Mouse (Mus musculus) CH12.LX (cell line): Measurements from ENCODE around the gene Lrrc20. TPM values are rescaled to one million over a fixed set of nuclear protein-coding genes. Genes with fewer than 3 reads are reported as not detected.

Experiments
- DNase-seq: peaks from one replicate; pipeline ENCODE4 v3.0.0-alpha.2; 2013; ENCODE audit errors: extremely low read depth
- H3K27ac ChIP-seq: 2 replicates; pipeline ENCODE4 v1.5.1; 2012; ENCODE audit warnings: low read depth, mild to moderate bottlenecking, control low read depth, moderate library complexity; ENCODE audit not compliant: insufficient read depth
- H3K27me3 ChIP-seq: replicated peaks from 2 replicates; pipeline ENCODE3; 2012; ENCODE audit warnings: inconsistent platforms
- H3K36me3 ChIP-seq, 2 experiments: replicated peaks in 1 of 2; 2 replicates each; pipeline versions ENCODE3 to v1.6.1; 2012; ENCODE audit warnings: inconsistent platforms in 1 of 2, low read length in 1 of 2, mild to moderate bottlenecking in 1 of 2, mixed read lengths in 1 of 2, moderate library complexity in 1 of 2; ENCODE audit not compliant: control insufficient read depth in 1 of 2, insufficient read depth in 1 of 2
- H3K4me1 ChIP-seq, 2 experiments: 2 replicates each; pipeline ENCODE4 v1.6.1; 2012; ENCODE audit warnings: inconsistent platforms in 1 of 2, moderate library complexity in 1 of 2; ENCODE audit not compliant: insufficient read depth in 2 of 2, control insufficient read depth in 1 of 2
- H3K4me2 ChIP-seq: 2 replicates; pipeline ENCODE4 v1.6.1; 2012; ENCODE audit warnings: low read depth, mild to moderate bottlenecking, control low read depth; ENCODE audit not compliant: poor library complexity, insufficient read depth, severe bottlenecking
- H3K4me3 ChIP-seq, 3 experiments: fragments of 150-350 bp in 1 of 3; sonication (generic) in 1 of 3; replicated peaks in 1 of 3; 2 replicates each; pipeline versions ENCODE3 to v1.5.1; 2011 to 2012; ENCODE audit warnings: low read depth in 2 of 3, low read length in 2 of 3, mild to moderate bottlenecking in 2 of 3, moderate library complexity in 2 of 3, control low read depth in 1 of 3, improper control_type of control experiment in 1 of 3, inconsistent platforms in 1 of 3, mixed read lengths in 1 of 3; ENCODE audit not compliant: poor library complexity in 1 of 3
- H3K79me2 ChIP-seq: replicated peaks from 2 replicates; pipeline ENCODE4 v1.6.1; 2012; ENCODE audit warnings: mild to moderate bottlenecking, moderate library complexity; ENCODE audit not compliant: control insufficient read depth, poor library complexity, insufficient read depth, severe bottlenecking; ENCODE audit errors: extremely low read depth
- H3K9ac ChIP-seq: 2 replicates; pipeline ENCODE4 v1.6.1; 2012; ENCODE audit warnings: low read depth, mild to moderate bottlenecking, control low read depth, moderate library complexity; ENCODE audit not compliant: insufficient read depth
- H3K9me3 ChIP-seq: replicated peaks from 2 replicates; pipeline ENCODE3; 2012; ENCODE audit warnings: low read length, inconsistent platforms, mixed read lengths
- BHLHE40 ChIP-seq: IDR thresholded peaks from 2 replicates; pipeline ENCODE4 v1.6.1; 2011; ENCODE audit warnings: mild to moderate bottlenecking, low read depth, low read length, improper control_type of control experiment
- CHD1 ChIP-seq: IDR thresholded peaks from 2 replicates; pipeline ENCODE4 v1.6.1; 2012; ENCODE audit warnings: low read depth, low read length, improper control_type of control experiment, inconsistent platforms
- CTCF ChIP-seq, 2 experiments: IDR thresholded peaks in 1 of 2; conservative IDR thresholded peaks in 1 of 2; 2 replicates each; pipeline ENCODE4 v1.5.1; 2011 to 2012; ENCODE audit warnings: low read depth in 2 of 2, low read length in 2 of 2, improper control_type of control experiment in 1 of 2, inconsistent platforms in 1 of 2, mild to moderate bottlenecking in 1 of 2, moderate library complexity in 1 of 2
- E2F4 ChIP-seq: IDR thresholded peaks from 2 replicates; pipeline ENCODE4 v1.6.1; 2011; ENCODE audit warnings: low read depth, low read length, improper control_type of control experiment; ENCODE audit not compliant: insufficient replicate concordance
- ELF1 ChIP-seq: IDR thresholded peaks from 2 replicates; pipeline ENCODE4 v1.6.1; 2014; ENCODE audit warnings: low read depth, mild to moderate bottlenecking, inconsistent platforms, low read length, improper control_type of control experiment
- EP300 ChIP-seq: IDR thresholded peaks from 2 replicates; pipeline ENCODE4 v1.6.1; 2011; ENCODE audit warnings: low read length, improper control_type of control experiment
- ETS1 ChIP-seq: conservative IDR thresholded peaks from 2 replicates; pipeline ENCODE4 v1.6.1; 2012; ENCODE audit warnings: low read depth, mild to moderate bottlenecking, inconsistent platforms, low read length, improper control_type of control experiment, moderate library complexity
- GABPA ChIP-seq: IDR thresholded peaks from 2 replicates; pipeline ENCODE4 v1.6.1; 2012; ENCODE audit warnings: low read depth, low read length, improper control_type of control experiment, inconsistent platforms; ENCODE audit not compliant: insufficient replicate concordance
- IRF4 ChIP-seq: IDR thresholded peaks from 2 replicates; pipeline ENCODE4 v1.6.1; 2014; ENCODE audit warnings: low read depth, mild to moderate bottlenecking, inconsistent platforms, low read length, improper control_type of control experiment
- JUN ChIP-seq: IDR thresholded peaks from 2 replicates; pipeline ENCODE4 v1.6.1; 2011; ENCODE audit warnings: low read depth, mild to moderate bottlenecking, low read length, improper control_type of control experiment, moderate library complexity; ENCODE audit not compliant: insufficient read depth
- JUND ChIP-seq: conservative IDR thresholded peaks from 2 replicates; pipeline ENCODE4 v1.6.1; 2011; ENCODE audit warnings: low read depth, low read length, improper control_type of control experiment
- MAFK ChIP-seq: IDR thresholded peaks from 2 replicates; pipeline ENCODE4 v1.6.1; 2011; ENCODE audit warnings: low read length, improper control_type of control experiment; ENCODE audit not compliant: insufficient replicate concordance
- MAZ ChIP-seq: IDR thresholded peaks from 2 replicates; pipeline ENCODE4 v1.6.1; 2012; ENCODE audit warnings: low read depth, mild to moderate bottlenecking, inconsistent platforms, low read length, improper control_type of control experiment, moderate library complexity
- MEF2A ChIP-seq: IDR thresholded peaks from 2 replicates; pipeline ENCODE4 v1.6.1; 2014; ENCODE audit warnings: low read depth, mild to moderate bottlenecking, inconsistent platforms, low read length, improper control_type of control experiment, borderline replicate concordance
- MYC ChIP-seq: IDR thresholded peaks from 2 replicates; pipeline ENCODE4 v1.6.1; 2011; ENCODE audit warnings: low read depth, mild to moderate bottlenecking, improper control_type of control experiment, low read length
- NELFE ChIP-seq: IDR thresholded peaks from 2 replicates; pipeline ENCODE4 v1.6.1; 2011; ENCODE audit warnings: low read depth, low read length, improper control_type of control experiment
- NRF1 ChIP-seq: IDR thresholded peaks from 2 replicates; pipeline ENCODE4 v1.6.1; 2014; ENCODE audit warnings: low read depth, mild to moderate bottlenecking, inconsistent platforms, low read length, improper control_type of control experiment, moderate library complexity
- PAX5 ChIP-seq: IDR thresholded peaks from 2 replicates; pipeline ENCODE4 v1.6.1; 2012; ENCODE audit warnings: low read length, inconsistent platforms, mixed read lengths
- POLR2A ChIP-seq: IDR thresholded peaks from 2 replicates; pipeline ENCODE4 v1.6.1; 2011; ENCODE audit warnings: low read depth, mild to moderate bottlenecking, improper control_type of control experiment, low read length
- POLR2AphosphoS2 ChIP-seq: IDR thresholded peaks from 2 replicates; pipeline ENCODE4 v1.6.1; 2011; ENCODE audit warnings: low read depth, low read length, improper control_type of control experiment
- RCOR1 ChIP-seq: conservative IDR thresholded peaks from 2 replicates; pipeline ENCODE4 v1.6.1; 2012; ENCODE audit warnings: low read depth, mild to moderate bottlenecking, inconsistent platforms, low read length, improper control_type of control experiment
- SIN3A ChIP-seq: IDR thresholded peaks from 2 replicates; pipeline ENCODE4 v1.6.1; 2012; ENCODE audit warnings: low read length, improper control_type of control experiment, inconsistent platforms
- TBP ChIP-seq: conservative IDR thresholded peaks from 2 replicates; pipeline ENCODE4 v1.6.1; 2011; ENCODE audit warnings: low read depth, low read length, improper control_type of control experiment
- TCF12 ChIP-seq: IDR thresholded peaks from 2 replicates; pipeline ENCODE4 v1.6.1; 2014; ENCODE audit warnings: low read depth, mild to moderate bottlenecking, inconsistent platforms, low read length, improper control_type of control experiment
- USF2 ChIP-seq: conservative IDR thresholded peaks from 2 replicates; pipeline ENCODE4 v1.6.1; 2011; ENCODE audit warnings: low read depth, low read length, improper control_type of control experiment
- ZC3H11A ChIP-seq: IDR thresholded peaks from 2 replicates; pipeline ENCODE4 v1.6.1; 2012; ENCODE audit warnings: low read depth, mild to moderate bottlenecking, inconsistent platforms, low read length, improper control_type of control experiment
- ZKSCAN1 ChIP-seq: IDR thresholded peaks from 2 replicates; pipeline ENCODE4 v1.6.1; 2012; ENCODE audit warnings: low read depth, inconsistent platforms, low read length, improper control_type of control experiment, borderline replicate concordance
- ZMIZ1 ChIP-seq: IDR thresholded peaks from 2 replicates; pipeline ENCODE4 v1.6.1; 2012; ENCODE audit warnings: low read depth, mild to moderate bottlenecking, inconsistent platforms, low read length, improper control_type of control experiment
- ZNF384 ChIP-seq: IDR thresholded peaks from 2 replicates; pipeline ENCODE4 v1.6.1; 2012; ENCODE audit warnings: low read depth, low read length, improper control_type of control experiment, inconsistent platforms
- dilution Hi-C: fragments of 300-500 bp; cut with MboI; formaldehyde crosslinking; loops from 2 replicates; pipeline ENCODE4 v1.14.3; 2020; ENCODE audit warnings: low sequenced_read_pairs; ENCODE audit not compliant: extremely low pct_unique_long_range_greater_than_20kb, extremely low pct_ligation_motif_present
- in situ Hi-C: fragments of 300-500 bp; cut with MboI; formaldehyde crosslinking; loops from 3 replicates; pipeline ENCODE4 v1.14.3; 2019; ENCODE audit warnings: low sequenced_read_pairs, low pct_ligation_motif_present, low pct_unique_long_range_greater_than_20kb, mixed read lengths
- polyA plus RNA-seq: library from polyadenylated mRNA; unstranded; fragments of >175 nt; gene quantifications from 2 replicates; pipeline ENCODE4 v1.2.1, GENCODE M21; 2012; ENCODE audit warnings: low read depth; ENCODE audit not compliant: insufficient read length
- total RNA-seq, 2 experiments: library from RNA; depleted of rRNA; stranded (reverse); fragments of 300-350 nt in 1 of 2; fragments of >200 nt in 1 of 2; gene quantifications; 2 replicates each; pipeline ENCODE4 v1.2.3; 2012 to 2014

The Lrrc20 gene
- total and polyA plus RNA-seq, 3 experiments = 8.0 to 13.7 (median 9.9) TPM

DNA sequence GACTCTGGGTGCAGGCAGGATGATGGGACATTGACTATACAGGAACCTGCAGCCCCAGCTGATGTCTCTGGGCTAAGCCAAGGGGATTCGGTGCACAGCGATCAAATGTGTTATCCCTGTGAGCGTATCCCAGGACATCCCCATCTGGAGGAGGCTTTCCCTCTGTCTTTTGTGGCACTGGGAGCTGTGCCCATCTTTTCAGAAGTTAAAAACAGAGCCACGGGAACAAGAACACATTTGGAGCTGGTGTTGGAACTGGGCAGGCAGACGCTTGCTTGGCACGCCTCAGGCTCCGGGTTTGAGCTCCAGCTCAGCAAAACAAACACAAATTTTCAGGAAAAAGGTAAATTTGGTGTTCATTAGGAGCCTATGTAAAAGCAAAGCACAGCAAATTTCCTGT, 122.4 kb downstream of the Lrrc20 start:
- no peak overlapping the region for H3K4me3 ChIP-seq
- dilution Hi-C loops = no loop called here

DNA sequence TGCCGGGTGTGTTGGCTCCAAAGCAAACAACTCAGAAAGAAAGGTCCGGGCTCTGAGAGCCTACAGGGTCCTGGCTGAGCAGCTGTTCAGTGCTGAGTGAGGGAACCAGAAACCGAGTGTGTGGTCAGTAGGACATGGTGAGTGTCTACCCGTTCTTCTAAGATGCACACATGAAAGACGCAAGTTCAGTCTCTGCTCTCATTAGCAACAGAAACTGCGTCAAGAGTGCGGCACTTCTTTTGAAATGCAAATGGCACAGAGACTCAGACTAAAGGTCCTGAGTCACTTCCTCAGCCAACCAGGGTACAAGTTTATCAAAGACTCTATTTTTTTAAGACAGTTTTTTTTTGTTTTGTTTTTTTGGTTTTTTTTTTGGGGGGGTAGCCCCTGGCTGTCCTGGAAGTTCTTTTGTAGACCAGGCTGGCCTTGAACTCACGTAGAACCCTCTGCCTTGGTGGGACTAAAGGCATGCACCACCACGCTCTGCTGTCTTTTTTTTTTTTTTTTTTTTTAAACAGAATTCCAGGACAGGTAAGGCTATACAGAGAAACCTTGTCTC, 124.0 kb downstream of the Lrrc20 start:
- Histone ChIP-seq H3K79me2 (no peaks in the 10 kb centered on the region), H3K27ac (peak overlapping the region; percentile 64), H3K4me1 (peaks cover 14 to 55% of the 10 kb centered on the region in 2 experiments; a peak in 3 of 4 replicates), H3K36me3 (no peaks in the 10 kb centered on the region), H3K4me2 (peak overlapping the region; percentile 39), H3K27me3 (no peaks in the 10 kb centered on the region), H3K4me3 (no peak overlapping the region), H3K9me3 (peaks cover 3% of the 10 kb centered on the region), H3K9ac (peak overlapping the region; percentile 40; the same call in 1 of the 2 replicates)
- TF ChIP-seq MEF2A (peak; percentile 55; the same call in 1 of the 2 replicates), ZMIZ1 (no peak), MAFK (no peak), POLR2A (peak; percentile 32; the same call in 1 of the 2 replicates), RCOR1 (0 out of 2 replicates have a peak, but pooled peaks have one; percentile 34), ELF1 (no peak), CTCF (conservative IDR thresholded peaks at IDR 0.05 in 1 of 2, IDR thresholded peaks at IDR 0.05 in 1 of 2; ENCODE audit: low read depth in 2 of 2, low read length in 2 of 2) (no peak), ZNF384 (peak; percentile 94), MAZ (0 out of 2 replicates have a peak, but pooled peaks have one; percentile 42), E2F4 (no peak), GABPA (no peak), PAX5 (no peak), ETS1 (peak; percentile 66; the same call in 1 of the 2 replicates), BHLHE40 (peak; percentile 53), EP300 (peak; percentile 32; the same call in 1 of the 2 replicates), NELFE (0 out of 2 replicates have a peak, but pooled peaks have one; percentile 16), JUND (no peak), MYC (no peak), SIN3A (peak; percentile 67), TCF12 (peak; percentile 43; the same call in 1 of the 2 replicates), IRF4 (peak; percentile 68; the same call in 1 of the 2 replicates), ZC3H11A (no peak), NRF1 (no peak)
- in situ Hi-C loops = loop anchor here (5.0 kb wide), 1 partner anchor 122 kb away; the partner anchor contains the start of gene Lrrc20
- dilution Hi-C loops = no loop called here
- peak; percentile 56 for DNase-seq

More for the DNA sequence above, 122.4 kb downstream of the Lrrc20 start:
- Histone ChIP-seq H3K79me2 (no peaks in the 10 kb centered on the region), H3K4me2 (no peak overlapping the region), H3K4me1 (peaks cover 7 to 38% of the 10 kb centered on the region in 2 experiments; a peak in 3 of 4 replicates), H3K36me3 (no peaks in the 10 kb centered on the region), H3K9me3 (peaks cover 3% of the 10 kb centered on the region), H3K27me3 (no peaks in the 10 kb centered on the region), H3K27ac (no peak overlapping the region), H3K9ac (no peak overlapping the region)
- TF ChIP-seq ZKSCAN1 (no peak), POLR2AphosphoS2 (no peak), MAFK (no peak), CHD1 (no peak), TBP (no peak), MEF2A (no peak), MYC (no peak), CTCF (conservative IDR thresholded peaks at IDR 0.05 in 1 of 2, IDR thresholded peaks at IDR 0.05 in 1 of 2; ENCODE audit: low read depth in 2 of 2, low read length in 2 of 2) (no peak), TCF12 (no peak), ETS1 (no peak), GABPA (no peak), RCOR1 (no peak), JUN (no peak), USF2 (no peak)
- no peak for DNase-seq
- in situ Hi-C loops = no loop called here
